Mouse (Mus musculus) liver, embryonic 13.5 days (tissue): ENCODE measurements around the gene Dhrs3. TPM values are rescaled to one million over a fixed set of nuclear protein-coding genes. Genes with fewer than 3 reads are reported as not detected.
A peak's percentile ranks its signal among the peaks of the same experiment; 100 is the strongest.

Experiments
- ATAC-seq: fragments of 200-750 bp; cut with Nextera tagmentation; 2 replicates; pipeline ENCODE4 v1.8.0; 2017; ENCODE audit warnings: low read depth, mild to moderate bottlenecking, moderate number of reproducible peaks, moderate library complexity
- DNase-seq: peaks from one replicate; pipeline ENCODE4 v3.0.0; 2022
- H3K27ac ChIP-seq: fragments of 300-500 bp; sonication (generic); 2 replicates; pipeline ENCODE4 v1.5.1; 2015; ENCODE audit warnings: moderate library complexity, mild to moderate bottlenecking, inconsistent platforms
- H3K27me3 ChIP-seq: fragments of 300-500 bp; sonication (generic); 2 replicates; pipeline ENCODE4 v1.6.1; 2015; ENCODE audit warnings: mild to moderate bottlenecking, inconsistent platforms
- H3K36me3 ChIP-seq: fragments of 300-500 bp; sonication (generic); 2 replicates; pipeline ENCODE4 v1.6.1; 2015; ENCODE audit warnings: mild to moderate bottlenecking, inconsistent platforms
- H3K4me1 ChIP-seq: fragments of 300-500 bp; sonication (generic); replicated peaks from 2 replicates; pipeline ENCODE4 v1.6.1; 2015; ENCODE audit warnings: inconsistent platforms
- H3K4me2 ChIP-seq: fragments of 300-500 bp; sonication (generic); 2 replicates; pipeline ENCODE4 v1.6.1; 2015; ENCODE audit warnings: inconsistent platforms, mild to moderate bottlenecking, moderate library complexity
- H3K4me3 ChIP-seq: fragments of 300-500 bp; sonication (generic); replicated peaks from 2 replicates; pipeline ENCODE4 v1.5.1; 2015; ENCODE audit warnings: mild to moderate bottlenecking, inconsistent platforms
- H3K9ac ChIP-seq: fragments of 300-500 bp; sonication (generic); 2 replicates; pipeline ENCODE4 v1.6.1; 2015; ENCODE audit warnings: mild to moderate bottlenecking, inconsistent platforms
- H3K9me3 ChIP-seq: fragments of 300-500 bp; sonication (generic); replicated peaks from 2 replicates; pipeline ENCODE4 v1.6.1; 2016; ENCODE audit warnings: inconsistent platforms
- WGBS: fragments of 180-500 bp; shearing (Covaris S2); methylation state at CpG from one replicate; pipeline ENCODE4 v1.1.7; 2015; ENCODE audit not compliant: insufficient replicate concordance; 5-methylcytosine and 5-hydroxymethylcytosine counted together
- polyA plus RNA-seq: library from polyadenylated mRNA; unstranded; fragments of >200 nt; fragmentation: Nextera tagmentation; extraction: Ambion mirVana; gene quantifications from 2 replicates; pipeline ENCODE4 v1.2.1, GENCODE M21; 2015

The Dhrs3 gene
- polyA plus RNA-seq, 1 experiment from 2014 or later = 25.0 TPM

DNA sequence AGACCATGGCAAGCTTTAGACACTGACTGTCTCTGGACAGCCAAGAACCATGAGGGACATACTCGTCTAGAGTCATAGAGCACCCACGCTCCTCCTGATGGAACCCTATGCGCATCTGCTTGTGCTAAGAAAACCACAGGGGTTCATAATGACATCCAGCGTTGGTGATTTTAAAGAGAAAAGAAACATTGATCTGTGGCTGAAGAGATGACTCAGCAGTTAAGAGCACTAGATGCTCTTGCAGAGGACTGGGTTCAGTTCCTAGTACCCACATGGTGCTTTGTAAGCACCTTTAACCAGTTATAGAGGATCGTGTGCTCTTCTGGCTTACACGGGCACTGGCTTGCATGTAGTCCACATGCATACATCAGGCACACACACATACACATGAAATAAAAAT lies 23.9 kb downstream of the Dhrs3 start:
- no peak for DNase-seq
- 62% methylated on average over 6 of the region's 6 CpGs for WGBS
- no peaks in the 10 kb centered on the region for H3K27me3 ChIP-seq
- H3K4me2 ChIP-seq = no peak overlapping the region
- no peak overlapping the region for H3K27ac ChIP-seq
- H3K36me3 ChIP-seq = peaks cover 30% of the 10 kb centered on the region
- no peak overlapping the region for H3K9ac ChIP-seq
- H3K4me3 ChIP-seq = no peak overlapping the region
- H3K9me3 ChIP-seq = no peaks in the 10 kb centered on the region
- ATAC-seq = no peak
- peaks cover 13% of the 10 kb centered on the region for H3K4me1 ChIP-seq

DNA sequence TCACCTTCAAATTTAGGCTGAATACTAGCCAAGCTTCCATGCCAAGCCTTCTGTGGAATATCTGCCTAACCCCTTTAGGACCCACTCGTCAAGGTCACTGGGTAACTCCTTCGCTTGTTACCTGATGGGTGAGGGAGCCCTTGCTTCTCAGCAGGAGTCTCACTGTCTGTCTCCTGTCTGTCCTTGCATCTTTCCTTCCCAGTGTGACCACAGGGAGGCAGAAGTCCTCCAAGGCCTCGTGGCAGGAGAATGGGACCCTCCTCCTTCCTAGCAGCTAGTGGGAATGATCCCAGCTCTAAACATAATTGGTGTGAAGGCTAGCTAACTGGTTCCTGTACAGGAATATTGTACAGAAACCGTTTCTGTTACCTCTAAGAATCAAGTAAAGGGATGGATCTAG lies 24.5 kb downstream of the Dhrs3 start:
- Histone ChIP-seq H3K9ac (no peak overlapping the region), H3K36me3 (peaks cover 33% of the 10 kb centered on the region), H3K4me3 (no peak overlapping the region), H3K9me3 (no peaks in the 10 kb centered on the region), H3K4me2 (no peak overlapping the region), H3K27me3 (no peaks in the 10 kb centered on the region), H3K27ac (no peak overlapping the region), H3K4me1 (peaks cover 13% of the 10 kb centered on the region)
- WGBS = 51% methylated on average over 4 of the region's 4 CpGs
- no peak for ATAC-seq
- DNase-seq = no peak

DNA sequence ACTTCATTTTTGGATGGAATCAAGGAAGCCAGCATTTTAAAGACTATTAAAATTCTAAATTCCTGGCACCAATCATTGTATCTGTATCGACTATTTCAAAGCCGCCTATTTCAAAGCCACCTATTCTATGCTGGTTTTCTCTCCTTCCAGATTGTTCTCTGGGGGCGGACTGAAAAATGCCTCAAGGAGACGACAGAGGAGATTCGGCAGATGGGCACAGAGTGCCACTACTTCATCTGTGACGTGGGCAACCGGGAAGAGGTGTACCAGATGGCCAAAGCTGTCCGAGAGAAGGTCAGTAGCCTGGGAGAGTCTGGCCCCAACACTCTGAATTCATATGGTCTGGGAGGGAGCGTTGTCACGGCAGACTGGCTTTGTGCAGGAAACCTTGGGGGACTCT lies 25.9 kb downstream of the Dhrs3 start:
- H3K4me1 ChIP-seq = peaks cover 6% of the 10 kb centered on the region
- H3K9me3 ChIP-seq = no peaks in the 10 kb centered on the region
- no peaks in the 10 kb centered on the region for H3K27me3 ChIP-seq
- DNase-seq (no peak), ATAC-seq (no peak)
- H3K27ac ChIP-seq = no peak overlapping the region
- no peak overlapping the region for H3K4me3 ChIP-seq
- no peak overlapping the region for H3K9ac ChIP-seq
- no peak overlapping the region for H3K4me2 ChIP-seq
- peaks cover 43% of the 10 kb centered on the region for H3K36me3 ChIP-seq
- 80% methylated on average over 10 of the region's 10 CpGs for WGBS

DNA sequence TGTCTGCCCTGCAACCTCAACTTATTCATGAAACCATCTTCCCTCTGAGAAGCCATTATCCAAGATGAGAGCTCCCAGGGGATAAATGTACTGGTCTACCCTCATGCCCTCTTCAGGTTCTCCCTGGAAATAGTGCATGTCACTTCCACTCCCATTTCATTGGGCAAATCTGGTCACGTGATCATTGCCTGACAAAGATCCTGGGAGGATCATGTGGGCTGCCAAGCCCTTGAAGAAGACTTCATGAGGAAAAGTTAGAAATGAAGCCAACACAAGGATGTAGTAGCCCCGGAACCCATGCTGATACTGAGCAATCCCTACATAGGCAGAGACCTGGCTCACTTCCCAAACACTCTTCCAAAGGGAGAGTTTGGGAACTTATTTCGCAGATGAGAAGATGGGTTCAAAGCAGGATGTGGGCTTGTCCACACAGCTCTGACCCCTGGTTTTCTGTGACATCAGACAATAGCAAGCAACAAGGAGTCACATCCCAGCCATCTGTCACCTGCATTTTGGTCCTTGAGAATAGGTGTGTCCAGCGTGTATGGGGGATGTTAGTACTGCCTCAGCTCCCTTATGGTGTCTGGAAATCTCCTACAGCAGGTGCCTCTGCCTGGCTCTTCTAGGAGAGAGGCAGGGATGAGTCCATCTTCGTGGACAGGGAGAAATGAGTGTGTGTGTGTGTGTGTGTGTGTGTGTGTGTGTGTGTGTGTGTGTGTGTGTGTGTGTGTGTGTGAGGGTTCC lies 36.2 kb downstream of the Dhrs3 start:
- ATAC-seq (no peak), DNase-seq (no peak)
- no peaks in the 10 kb centered on the region for H3K27me3 ChIP-seq
- H3K9me3 ChIP-seq = no peaks in the 10 kb centered on the region
- no peak overlapping the region for H3K27ac ChIP-seq
- no peak overlapping the region for H3K4me3 ChIP-seq
- 63% methylated on average over 5 of the region's 5 CpGs for WGBS
- 0 out of 2 replicates have a peak, but pooled peaks cover 9% of the 10 kb centered on the region for H3K4me1 ChIP-seq
- no peak overlapping the region for H3K4me2 ChIP-seq
- no peak overlapping the region for H3K9ac ChIP-seq
- H3K36me3 ChIP-seq = peaks cover 14% of the 10 kb centered on the region; the same call in 1 of the 2 replicates

DNA sequence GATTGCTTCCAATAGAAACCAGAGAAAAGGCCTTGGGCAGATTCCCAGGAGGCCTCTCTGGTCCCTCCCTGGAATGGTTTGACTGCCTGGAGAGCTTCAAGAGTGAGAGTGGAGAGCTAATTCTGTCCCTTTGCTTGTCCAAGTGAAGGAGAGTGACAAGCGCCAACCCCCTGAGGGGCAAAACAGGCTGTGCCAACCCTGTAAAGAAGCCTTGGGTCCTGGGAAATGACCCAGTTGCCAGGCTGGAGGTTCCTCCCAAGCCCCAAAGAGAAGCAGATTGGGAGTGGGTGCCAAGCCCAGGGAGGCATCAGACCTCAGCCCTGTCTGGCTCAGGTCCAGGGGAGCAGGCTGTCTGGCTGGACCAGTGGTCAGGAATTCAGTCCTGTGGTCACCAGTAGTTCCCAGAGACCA lies 37.2 kb downstream of the Dhrs3 start:
- Histone ChIP-seq H3K9ac (no peak overlapping the region), H3K27ac (no peak overlapping the region), H3K4me3 (no peak overlapping the region), H3K4me2 (no peak overlapping the region), H3K4me1 (0 out of 2 replicates have a peak, but pooled peaks cover 9% of the 10 kb centered on the region), H3K27me3 (no peaks in the 10 kb centered on the region), H3K36me3 (peaks cover 13% of the 10 kb centered on the region; the same call in 1 of the 2 replicates), H3K9me3 (no peaks in the 10 kb centered on the region)
- DNase-seq = no peak
- WGBS = 70% methylated on average over 1 of the region's 1 CpGs
- no peak for ATAC-seq

DNA sequence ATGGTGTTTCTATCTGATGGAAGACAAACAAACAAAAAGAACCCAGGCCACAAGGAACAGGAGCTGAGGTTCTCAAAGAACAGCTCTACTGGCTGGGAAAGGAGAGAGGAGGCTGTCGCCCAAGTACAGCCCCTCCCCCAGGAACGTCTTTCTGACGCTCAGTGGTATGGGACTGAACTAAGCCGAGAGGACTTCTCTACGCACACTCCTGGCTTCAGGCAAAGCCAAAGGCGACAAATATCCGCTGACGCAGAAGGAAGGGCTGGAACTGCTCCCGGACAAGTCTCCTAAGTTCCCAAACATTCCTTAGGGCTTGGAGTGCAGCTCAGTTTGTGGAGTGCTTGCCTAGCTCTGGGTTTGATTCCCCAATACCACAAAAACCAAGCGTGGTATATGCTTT lies 37.7 kb downstream of the Dhrs3 start:
- Histone ChIP-seq H3K4me3 (no peak overlapping the region), H3K36me3 (peaks cover 13% of the 10 kb centered on the region; the same call in 1 of the 2 replicates), H3K9me3 (no peaks in the 10 kb centered on the region), H3K9ac (no peak overlapping the region), H3K4me1 (0 out of 2 replicates have a peak, but pooled peaks cover 9% of the 10 kb centered on the region), H3K27me3 (no peaks in the 10 kb centered on the region), H3K4me2 (no peak overlapping the region), H3K27ac (no peak overlapping the region)
- peak; percentile 38; the same call in 1 of the 2 replicates for ATAC-seq
- 19% methylated on average over 10 of the region's 10 CpGs for WGBS
- no peak for DNase-seq

DNA sequence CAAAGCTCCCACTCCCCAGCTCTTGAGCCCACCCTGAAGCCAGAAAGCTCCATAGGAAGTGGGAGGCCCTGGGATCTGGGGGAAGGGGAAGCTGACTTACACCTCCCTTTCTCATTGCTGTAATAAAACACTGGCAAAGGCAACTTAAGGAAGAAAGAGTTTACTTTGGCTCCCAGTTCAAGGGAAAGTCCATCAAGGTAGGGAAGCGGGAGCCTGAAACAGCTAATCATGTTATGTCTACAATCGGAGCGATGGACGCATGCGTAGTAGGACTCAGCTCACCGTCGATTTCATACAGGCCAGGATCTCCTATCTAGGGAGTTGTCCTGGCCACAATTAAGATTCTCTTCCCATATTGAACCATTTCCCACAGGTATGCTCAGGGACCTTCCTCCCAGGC lies 38.5 kb downstream of the Dhrs3 start:
- Histone ChIP-seq H3K9me3 (no peaks in the 10 kb centered on the region), H3K4me1 (0 out of 2 replicates have a peak, but pooled peaks cover 9% of the 10 kb centered on the region), H3K27ac (no peak overlapping the region), H3K4me3 (no peak overlapping the region), H3K9ac (no peak overlapping the region), H3K4me2 (no peak overlapping the region), H3K27me3 (no peaks in the 10 kb centered on the region), H3K36me3 (peaks cover 13% of the 10 kb centered on the region; the same call in 1 of the 2 replicates)
- WGBS = 82% methylated on average over 7 of the region's 7 CpGs
- ATAC-seq (no peak), DNase-seq (no peak)

DNA sequence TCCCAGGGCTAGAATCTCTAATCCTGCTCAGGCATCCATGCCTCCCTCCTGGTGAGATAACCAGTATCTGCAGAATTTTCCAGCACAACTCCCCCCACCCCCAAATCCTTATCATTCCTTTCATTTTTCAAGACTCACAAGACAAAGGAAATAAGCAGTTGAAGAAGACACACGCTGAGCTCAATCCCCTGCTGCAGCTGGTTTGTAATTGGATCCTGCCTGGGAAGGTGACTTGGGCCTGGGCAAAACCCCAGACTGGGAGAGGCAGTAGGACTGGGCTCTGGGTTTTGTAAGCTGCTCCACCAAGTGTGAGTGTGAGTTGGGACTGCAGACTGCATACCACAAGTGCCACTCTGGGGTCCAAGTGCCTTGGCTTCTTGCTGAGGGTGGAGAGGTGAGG lies 41.9 kb downstream of the Dhrs3 start:
- no peaks in the 10 kb centered on the region for H3K9me3 ChIP-seq
- H3K4me1 ChIP-seq = 0 out of 2 replicates have a peak, but pooled peaks cover 9% of the 10 kb centered on the region
- H3K4me3 ChIP-seq = no peak overlapping the region
- no peak overlapping the region for H3K9ac ChIP-seq
- no peak for DNase-seq
- H3K4me2 ChIP-seq = no peak overlapping the region
- H3K27ac ChIP-seq = no peak overlapping the region
- no peaks in the 10 kb centered on the region for H3K27me3 ChIP-seq
- no peak for ATAC-seq
- no peaks in the 10 kb centered on the region for H3K36me3 ChIP-seq
- WGBS = 20% methylated on average over 1 of the region's 1 CpGs

DNA sequence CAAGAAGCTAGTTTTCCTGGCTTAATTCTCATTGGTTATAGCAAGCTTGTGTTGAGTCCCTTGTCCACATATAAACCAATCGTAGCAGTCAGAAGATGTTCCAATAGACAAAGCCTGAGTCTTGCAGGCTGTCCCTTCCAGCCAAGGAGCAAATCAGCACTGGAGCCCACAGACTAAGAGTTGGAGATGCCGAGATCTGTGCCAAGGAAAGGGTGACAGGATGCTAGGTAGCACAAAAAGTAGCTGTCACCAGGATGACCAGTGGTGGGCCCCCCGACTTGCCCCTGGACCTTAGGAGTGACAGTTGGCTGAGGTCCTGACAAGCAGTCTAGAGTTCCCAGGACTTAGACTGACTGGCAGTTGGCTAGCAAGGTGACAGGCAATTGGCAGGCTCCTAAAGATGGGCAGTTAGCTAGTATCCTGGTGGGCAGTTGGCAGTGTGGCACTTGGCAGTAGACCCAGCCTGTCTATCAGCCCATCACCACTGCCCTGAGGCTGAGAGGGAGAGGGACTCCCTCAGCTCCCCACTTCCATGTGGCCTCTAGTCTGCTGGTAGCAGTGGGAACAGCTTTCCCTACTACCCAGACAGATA lies 44.0 kb downstream of the Dhrs3 start:
- Histone ChIP-seq H3K4me2 (no peak overlapping the region), H3K27ac (no peak overlapping the region), H3K4me1 (no peaks in the 10 kb centered on the region), H3K27me3 (no peaks in the 10 kb centered on the region), H3K36me3 (no peaks in the 10 kb centered on the region), H3K9ac (no peak overlapping the region), H3K9me3 (no peaks in the 10 kb centered on the region), H3K4me3 (no peak overlapping the region)
- DNase-seq (no peak), ATAC-seq (no peak)
- 72% methylated on average over 3 of the region's 3 CpGs for WGBS

DNA sequence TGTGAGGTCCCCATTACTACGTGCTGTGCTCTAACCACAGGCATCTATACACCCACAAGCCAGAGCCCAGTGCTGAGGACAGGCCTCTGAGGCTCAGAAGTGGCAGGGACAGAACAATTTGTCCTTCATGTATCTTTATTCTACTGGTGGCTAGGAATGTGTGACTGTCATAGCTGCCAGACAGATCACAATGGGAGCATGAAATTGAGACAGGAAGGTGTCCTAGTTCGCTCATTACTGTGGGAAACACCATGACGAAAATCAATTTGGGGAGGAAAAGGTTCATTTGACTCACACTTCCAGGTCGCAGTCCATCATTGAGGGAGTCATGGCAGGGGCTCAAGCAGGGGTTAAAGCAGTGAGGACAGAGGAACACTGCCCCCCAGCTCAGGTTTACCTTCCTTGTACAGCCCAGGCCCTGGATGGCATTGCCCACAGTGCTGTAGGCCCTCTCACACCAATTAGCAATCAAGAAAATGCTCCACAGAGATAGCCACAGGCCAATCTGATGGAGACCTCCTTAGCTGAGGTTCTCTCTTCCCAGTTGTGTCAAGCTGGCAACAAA lies 47.3 kb downstream of the Dhrs3 start:
- WGBS = 64% methylated on average over 4 of the region's 4 CpGs
- no peak for ATAC-seq
- H3K27me3 ChIP-seq = no peaks in the 10 kb centered on the region

DNA sequence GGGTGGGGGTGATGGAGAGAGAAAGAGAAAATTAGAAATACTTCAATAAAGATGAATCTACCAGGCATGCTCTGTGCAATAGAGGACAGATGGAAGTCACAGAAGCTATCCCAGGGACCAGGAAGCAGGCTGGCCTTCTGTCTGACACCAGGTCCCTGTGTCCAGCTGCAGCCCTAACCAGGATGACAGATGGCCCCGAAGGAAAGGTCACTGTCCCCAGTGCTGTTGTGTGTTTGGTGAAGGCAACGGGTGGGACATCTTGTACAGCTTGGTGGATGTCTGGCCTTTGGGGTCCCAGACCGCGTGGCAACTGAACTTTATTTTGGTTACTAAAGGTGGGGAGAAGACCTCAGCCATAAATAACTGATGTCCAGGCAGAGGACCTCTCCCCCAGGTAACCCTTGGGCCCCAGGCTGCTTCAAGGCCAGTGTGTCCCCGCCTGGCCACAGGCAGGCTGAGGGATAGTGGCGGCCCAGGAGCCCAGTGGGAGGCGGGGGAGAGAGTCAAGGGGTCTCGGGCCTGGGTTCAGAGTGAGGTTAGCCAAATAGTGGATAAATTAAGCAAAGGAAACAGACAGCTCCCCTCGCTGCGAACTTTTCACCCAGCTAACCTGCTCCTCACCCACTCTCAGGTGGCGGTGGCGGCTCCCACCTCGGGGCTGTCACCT lies 48.3 kb downstream of the Dhrs3 start:
- H3K4me1 ChIP-seq = peaks cover 11% of the 10 kb centered on the region
- WGBS = 70% methylated on average over 13 of the region's 13 CpGs
- H3K9me3 ChIP-seq = no peaks in the 10 kb centered on the region
- no peak overlapping the region for H3K9ac ChIP-seq
- no peaks in the 10 kb centered on the region for H3K27me3 ChIP-seq
- no peaks in the 10 kb centered on the region for H3K36me3 ChIP-seq
- H3K27ac ChIP-seq = no peak overlapping the region
- H3K4me2 ChIP-seq = no peak overlapping the region
- DNase-seq (no peak), ATAC-seq (no peak)
- no peak overlapping the region for H3K4me3 ChIP-seq

More for the DNA sequence above, 47.3 kb downstream of the Dhrs3 start:
- Histone ChIP-seq H3K4me3 (no peak overlapping the region), H3K9ac (no peak overlapping the region), H3K9me3 (no peaks in the 10 kb centered on the region), H3K4me2 (no peak overlapping the region), H3K27ac (no peak overlapping the region), H3K36me3 (no peaks in the 10 kb centered on the region), H3K4me1 (peaks cover 11% of the 10 kb centered on the region)
- DNase-seq = no peak
